Mouse (Mus musculus) embryonic fibroblast, embryonic 13.5 days (primary cell): Measurements from ENCODE around the gene Zfp593. TPM values are rescaled to one million over a fixed set of nuclear protein-coding genes. Genes with fewer than 3 reads are reported as not detected.

Source experiments
- H3K27ac ChIP-seq: 2 replicates; pipeline ENCODE4 v1.5.1; 2012; ENCODE audit warnings: low read length, control low read depth, inconsistent platforms; ENCODE audit not compliant: insufficient read depth
- H3K4me1 ChIP-seq: 2 replicates; pipeline ENCODE4 v1.6.1; 2011; ENCODE audit warnings: low read length; ENCODE audit not compliant: control insufficient read depth, insufficient read depth
- H3K4me3 ChIP-seq: 2 replicates; pipeline ENCODE4 v1.5.1; 2011; ENCODE audit warnings: mild to moderate bottlenecking, control low read depth, low read length; ENCODE audit not compliant: insufficient read depth
- CTCF ChIP-seq: IDR thresholded peaks from 2 replicates; pipeline ENCODE4 v1.5.1; 2011; ENCODE audit warnings: mild to moderate bottlenecking, control low read depth, low read length, moderate library complexity, borderline replicate concordance; ENCODE audit not compliant: insufficient read depth
- POLR2A ChIP-seq: IDR thresholded peaks from 2 replicates; pipeline ENCODE4 v1.6.1; 2011; ENCODE audit warnings: low read depth, mild to moderate bottlenecking, control low read depth, low read length, moderate library complexity
- polyA plus RNA-seq: library from polyadenylated mRNA; stranded (reverse); fragments of >200 nt; gene quantifications from 2 replicates; pipeline ENCODE4 v1.2.4, GENCODE M21; 2011; ENCODE audit warnings: low read depth; ENCODE audit not compliant: missing spikeins, insufficient read length

Zfp593 gene
- polyA plus RNA-seq, 1 experiment: 9.5 TPM

GRCm38 (mm10) chr4:134230431-134230830, 15.0 kb downstream of the Zfp593 start:
- TF ChIP-seq CTCF (no peak), POLR2A (no peak)
- H3K27ac ChIP-seq: no peak overlapping the region
- no peak overlapping the region for H3K4me3 ChIP-seq
- H3K4me1 ChIP-seq: no peaks in the 10 kb centered on the region

- TF ChIP-seq CTCF (peak; percentile 16; the same call in 1 of the 2 replicates), POLR2A (no peak)
- Histone ChIP-seq H3K4me1 (no peaks in the 10 kb centered on the region), H3K4me3 (no peak within 1 kb of the TSS), H3K27ac (no peak within 1 kb of the TSS)
Observed at GRCm38 (mm10) chr4:134227194-134227593, 18.2 kb downstream of the Zfp593 start, which contains the start of gene Catsper4. TSS of gene Catsper4 (minus strand) at chr4:134227383.

DNA sequence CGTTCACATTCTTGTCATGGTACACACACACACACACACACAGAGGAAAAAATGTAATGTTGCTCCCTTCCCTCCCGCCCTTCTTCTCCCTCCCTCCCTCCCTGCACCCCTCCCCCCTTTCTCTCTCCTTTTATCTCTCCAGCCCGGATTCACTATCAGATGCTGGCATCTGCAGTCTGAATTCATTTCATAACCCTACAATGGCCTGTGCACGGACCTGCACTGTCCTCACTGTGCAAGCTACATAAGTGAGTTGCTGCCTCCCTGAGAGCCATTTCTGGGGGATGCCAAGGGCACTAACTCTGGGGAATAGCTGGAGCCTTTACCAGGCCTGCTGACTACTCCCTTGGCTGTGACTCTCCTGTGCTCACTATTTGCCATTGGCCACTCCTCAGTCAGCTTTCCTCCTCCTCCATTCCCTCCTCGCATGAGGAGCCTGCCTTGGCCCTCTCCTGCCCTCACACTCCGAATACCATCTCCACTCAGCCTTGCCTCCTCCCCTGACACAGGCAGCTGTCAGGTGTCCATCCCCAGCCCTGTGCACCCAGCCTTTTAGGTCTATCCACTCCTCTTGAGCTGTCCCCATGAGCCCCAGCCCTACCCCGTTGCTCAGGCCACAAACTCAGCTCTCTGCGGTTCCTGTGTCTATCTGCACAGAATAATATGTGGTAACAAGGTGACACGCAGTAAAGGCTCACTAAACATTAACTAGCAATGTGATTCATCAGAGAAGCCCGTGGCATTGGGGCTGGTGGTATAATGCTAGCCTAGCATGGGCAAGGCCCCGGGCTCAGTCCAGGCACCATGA, 22.4 kb downstream of the Zfp593 start:
- Histone ChIP-seq H3K4me3 (no peak overlapping the region), H3K27ac (no peak overlapping the region), H3K4me1 (no peaks in the 10 kb centered on the region)
- TF ChIP-seq POLR2A (no peak), CTCF (no peak)

DNA sequence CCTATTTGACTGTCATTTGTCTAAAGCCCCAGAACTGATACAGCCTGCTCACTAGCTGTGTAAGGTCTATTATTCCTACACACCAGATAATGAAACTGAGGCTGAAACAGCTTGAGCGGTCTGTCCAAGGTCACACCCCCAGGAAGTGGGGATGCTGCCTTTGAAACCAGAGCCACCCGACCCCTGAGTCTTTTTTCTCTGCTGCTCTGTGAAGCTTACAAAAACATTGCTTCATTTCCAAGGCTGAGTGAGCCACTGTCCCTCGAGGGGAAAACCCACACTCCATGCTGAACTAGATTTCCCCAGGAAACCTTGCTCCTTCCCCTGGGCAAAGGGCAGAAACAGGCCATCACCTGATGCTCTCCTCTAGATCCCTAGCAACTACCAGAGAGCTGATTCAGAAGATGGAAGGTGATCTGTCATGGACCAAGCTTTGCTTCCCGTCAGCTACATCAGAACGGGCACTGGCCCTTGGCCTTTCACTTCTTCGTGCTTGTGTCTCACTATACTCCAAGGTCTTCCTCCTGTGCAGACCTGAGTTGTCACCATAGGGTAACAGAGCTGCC, 38.8 kb downstream of the Zfp593 start:
- no peak overlapping the region for H3K4me3 ChIP-seq
- no peaks in the 10 kb centered on the region for H3K4me1 ChIP-seq
- no peak overlapping the region for H3K27ac ChIP-seq
- TF ChIP-seq POLR2A (no peak), CTCF (no peak)

DNA sequence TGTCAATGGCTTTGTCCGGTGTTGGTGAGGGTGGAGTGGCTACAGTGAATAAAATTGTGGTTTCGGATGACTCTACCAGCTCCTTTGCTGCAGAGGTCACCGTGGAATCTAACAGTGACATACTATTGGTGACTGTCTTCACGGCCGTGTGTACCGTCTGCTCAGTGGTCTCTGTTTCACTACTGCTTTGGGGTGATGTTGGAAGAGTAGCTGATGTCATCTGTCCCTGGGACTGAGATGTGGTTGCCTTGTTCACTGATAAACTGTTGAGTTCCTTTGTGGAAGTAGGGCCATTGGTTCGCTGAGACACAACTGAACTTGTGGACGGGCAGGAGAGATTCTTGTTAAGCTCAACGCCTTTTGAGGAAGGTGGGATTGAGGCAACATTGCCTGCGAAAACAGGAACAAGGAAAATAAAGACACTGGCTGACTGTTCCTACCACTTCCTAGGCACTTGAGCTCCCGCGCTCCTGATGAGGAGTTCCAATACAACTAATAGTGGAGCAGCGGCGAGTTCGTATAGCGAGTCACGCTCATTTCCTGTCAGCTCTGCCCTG, 42.0 kb downstream of the Zfp593 start:
- TF ChIP-seq POLR2A (no peak), CTCF (no peak)
- no peaks in the 10 kb centered on the region for H3K4me1 ChIP-seq
- no peak overlapping the region for H3K27ac ChIP-seq
- no peak overlapping the region for H3K4me3 ChIP-seq

- Histone ChIP-seq H3K4me1 (no peaks in the 10 kb centered on the region), H3K4me3 (no peak within 1 kb of the TSS), H3K27ac (no peak within 1 kb of the TSS)
- no peak for TF ChIP-seq POLR2A
- TF ChIP-seq CTCF: no peak
Observed at GRCm38 (mm10) chr4:134202904-134203303, 42.5 kb downstream of the Zfp593 start, which contains the start of gene Gm7534. TSS of gene Gm7534 (minus strand) at chr4:134203004.

GRCm38 (mm10) chr4:134199371-134199770, 46.0 kb downstream of the Zfp593 start:
- Histone ChIP-seq H3K4me1 (no peaks in the 10 kb centered on the region), H3K4me3 (no peak overlapping the region), H3K27ac (no peak overlapping the region)
- no peak for TF ChIP-seq CTCF
- no peak for TF ChIP-seq POLR2A

Other genes starting within 250 kb of the Zfp593 start
- 27.3 and 33.9 TPM in 2 replicates for gene Dhdds, start 244.7 kb downstream of the Zfp593 start, polyA plus RNA-seq
- not detected in 2 replicates for gene Lin28a, start 226.8 kb downstream of the Zfp593 start, polyA plus RNA-seq
- not detected in 2 replicates for gene Zfp683, start 191.8 kb downstream of the Zfp593 start, polyA plus RNA-seq
- gene Crybg2, start 184.8 kb downstream of the Zfp593 start, polyA plus RNA-seq: not detected in 2 replicates
- 1.0 and 6.0 TPM in 2 replicates for gene Cd52, start 150.5 kb downstream of the Zfp593 start, polyA plus RNA-seq
- 2.6 TPM in 2 replicates for gene Ubxn11, start 143.0 kb downstream of the Zfp593 start, polyA plus RNA-seq
- gene Sh3bgrl3, start 116.8 kb downstream of the Zfp593 start, polyA plus RNA-seq: 317 and 335 TPM in 2 replicates
- 17.4 and 22.1 TPM in 2 replicates for gene Cep85, start 58.5 kb downstream of the Zfp593 start, polyA plus RNA-seq
- gene Gm7534, start 42.6 kb downstream of the Zfp593 start, polyA plus RNA-seq: not detected in 2 replicates
- not detected in 2 replicates for gene Catsper4, start 18.2 kb downstream of the Zfp593 start, polyA plus RNA-seq
- gene Cnksr1, start 7.2 kb downstream of the Zfp593 start, polyA plus RNA-seq: 0.42 TPM in 1 of 2 replicates, not detected in the other
- gene E130218I03Rik, start 1.9 kb downstream of the Zfp593 start, polyA plus RNA-seq: not detected in 2 replicates
- not detected in 2 replicates for gene Gm30191, start 1.3 kb upstream of the Zfp593 start, polyA plus RNA-seq
- gene Grrp1, start 8.5 kb upstream of the Zfp593 start, polyA plus RNA-seq: not detected in 2 replicates
- 8.5 and 10.3 TPM in 2 replicates for gene Pdik1l, start 42.3 kb upstream of the Zfp593 start, polyA plus RNA-seq
- not detected in 2 replicates for gene Trim63, start 69.5 kb upstream of the Zfp593 start, polyA plus RNA-seq
- gene Slc30a2, start 97.6 kb upstream of the Zfp593 start, polyA plus RNA-seq: not detected in 2 replicates
- gene Extl1, start 138.3 kb upstream of the Zfp593 start, polyA plus RNA-seq: 0.58 TPM in 2 replicates
- gene Pafah2, start 150.7 kb upstream of the Zfp593 start, polyA plus RNA-seq: 15.9 and 20.7 TPM in 2 replicates
- gene Stmn1, start 222.7 kb upstream of the Zfp593 start, polyA plus RNA-seq: 142 and 293 TPM in 2 replicates